Mouse (Mus musculus) liver, postnatal 0 days (tissue): ENCODE results near the gene Tmem229b.

ENCODE experiments used
- CTCF ChIP-seq: sonication (generic); IDR thresholded peaks from 2 replicates; pipeline ENCODE4 v1.5.1; 2016; ENCODE audit warnings: antibody characterized with exemption, low read depth
- EP300 ChIP-seq: IDR thresholded peaks from 2 replicates; pipeline ENCODE4 v1.6.1; 2016; ENCODE audit warnings: antibody characterized with exemption, low read depth, mild to moderate bottlenecking

DNA sequence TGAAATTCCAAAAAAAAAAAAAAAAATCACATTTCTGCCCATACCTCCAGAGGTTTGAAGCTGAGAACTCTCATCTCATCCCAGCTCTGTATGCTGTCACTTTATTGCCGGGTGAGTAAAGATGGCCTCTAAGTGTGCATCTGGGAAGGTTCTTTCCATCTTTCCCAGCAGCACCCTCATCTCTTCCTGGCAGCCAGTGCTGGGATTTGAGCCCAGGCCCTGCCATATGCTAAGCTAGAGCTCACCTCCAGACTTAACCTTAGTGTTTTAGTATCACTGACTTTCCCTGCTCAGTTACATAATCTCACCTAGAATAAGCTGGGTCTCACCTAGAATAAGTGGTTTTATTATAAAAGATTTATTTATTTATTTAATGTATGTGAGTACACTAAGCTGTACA lies 14.5 kb upstream of the Tmem229b start:
- TF ChIP-seq CTCF: no peak
- no peak for TF ChIP-seq EP300
